Mouse (Mus musculus) heart, adult 2 months (tissue): ENCODE results near the gene Zar1l.

Experiments
- CTCF ChIP-seq: fragments of 200-600 bp; IDR thresholded peaks from 2 replicates; pipeline ENCODE4 v1.8.1; 2022; ENCODE audit warnings: antibody characterized with exemption, mild to moderate bottlenecking, moderate library complexity
- EP300 ChIP-seq: fragments of 200-500 bp; IDR thresholded peaks from 2 replicates; pipeline ENCODE4 v1.6.1; 2011; ENCODE audit warnings: low read depth, low read length, control low read depth; ENCODE audit not compliant: insufficient read depth

- TF ChIP-seq EP300: no peak
- peak; percentile 93 for TF ChIP-seq CTCF
These were observed 22.2 kb downstream of the Zar1l start for GRCm38 (mm10) chr5:150495792-150496191.
